Mouse (Mus musculus): ENCODE results near the gene Tesc. TPM values are rescaled to one million over a fixed set of nuclear protein-coding genes. Genes with fewer than 3 reads are reported as not detected.

Tesc gene
- total and polyA plus RNA-seq, 3 experiments, result 0.34 to 0.80 TPM; not detected in 1

- Histone ChIP-seq H3K9me3 (replicated peaks; ENCODE audit: low read length) (peaks cover 20% of the 10 kb centered on the region), H3K36me3 (replicated peaks in 1 of 2; ENCODE audit: control insufficient read depth in 1 of 2, insufficient read depth in 1 of 2, low read length in 1 of 2) (no peaks in the 10 kb centered on the region), H3K27me3 (replicated peaks) (peaks cover 3% of the 10 kb centered on the region), H3K4me2 (ENCODE audit: insufficient read depth, low read depth, poor library complexity, severe bottlenecking) (no peak overlapping the region), H3K27ac (ENCODE audit: insufficient read depth, low read depth) (no peak overlapping the region), H3K4me3 (replicated peaks in 1 of 3; ENCODE audit: low read depth in 2 of 3, low read length in 2 of 3, poor library complexity in 1 of 3) (no peak overlapping the region), H3K9ac (ENCODE audit: insufficient read depth, low read depth) (no peak overlapping the region), H3K79me2 (replicated peaks; ENCODE audit: control insufficient read depth, extremely low read depth, insufficient read depth, poor library complexity, severe bottlenecking) (no peaks in the 10 kb centered on the region), H3K4me1 (ENCODE audit: control insufficient read depth in 1 of 2, insufficient read depth in 2 of 2) (peaks cover 9 to 20% of the 10 kb centered on the region in 2 experiments)
- no peak for DNase-seq (ENCODE audit: extremely low read depth)
- TF ChIP-seq MXI1 (IDR thresholded peaks at IDR 0.05; ENCODE audit: low read depth, low read length) (no peak), ETS1 (conservative IDR thresholded peaks at IDR 0.05; ENCODE audit: low read depth, low read length) (no peak), TBP (conservative IDR thresholded peaks at IDR 0.05; ENCODE audit: low read depth, low read length) (no peak), ZMIZ1 (IDR thresholded peaks at IDR 0.05; ENCODE audit: low read depth, low read length) (no peak), SIN3A (IDR thresholded peaks at IDR 0.05; ENCODE audit: low read length) (no peak), CHD2 (IDR thresholded peaks at IDR 0.05; ENCODE audit: low read length) (no peak), ZKSCAN1 (IDR thresholded peaks at IDR 0.05; ENCODE audit: borderline replicate concordance, low read depth, low read length) (no peak), HCFC1 (IDR thresholded peaks at IDR 0.05; ENCODE audit: low read depth, low read length) (no peak), BHLHE40 (IDR thresholded peaks at IDR 0.05; ENCODE audit: low read depth, low read length) (no peak), NELFE (IDR thresholded peaks at IDR 0.05; ENCODE audit: low read depth, low read length) (no peak), ELF1 (IDR thresholded peaks at IDR 0.05; ENCODE audit: low read depth, low read length) (no peak)
- dilution Hi-C loops (cut with MboI; ENCODE audit: extremely low pct_ligation_motif_present, extremely low pct_unique_long_range_greater_than_20kb, low sequenced_read_pairs), result no loop called here
- in situ Hi-C loops (cut with MboI; ENCODE audit: low pct_ligation_motif_present, low pct_unique_long_range_greater_than_20kb, low sequenced_read_pairs), result no loop called here
Measured at GRCm38 (mm10) chr5:118027101-118027697, 344 bp upstream of the Tesc start.

- H3K79me2 ChIP-seq (replicated peaks; ENCODE audit: control insufficient read depth, extremely low read depth, insufficient read depth, poor library complexity, severe bottlenecking), result no peaks in the 10 kb centered on the region
- peak overlapping the region in 2 of 3 experiments; percentile 52 to 60 for H3K4me3 ChIP-seq (replicated peaks in 1 of 3; ENCODE audit: low read depth in 2 of 3, low read length in 2 of 3, poor library complexity in 1 of 3)
- dilution Hi-C loops (cut with MboI; ENCODE audit: extremely low pct_ligation_motif_present, extremely low pct_unique_long_range_greater_than_20kb, low sequenced_read_pairs), result no loop called here
- no peak for DNase-seq (ENCODE audit: extremely low read depth)
- peaks cover 3% of the 10 kb centered on the region for H3K27me3 ChIP-seq (replicated peaks)
- peaks cover 20% of the 10 kb centered on the region for H3K9me3 ChIP-seq (replicated peaks; ENCODE audit: low read length)
- in situ Hi-C loops (cut with MboI; ENCODE audit: low pct_ligation_motif_present, low pct_unique_long_range_greater_than_20kb, low sequenced_read_pairs), result no loop called here
- no peaks in the 10 kb centered on the region for H3K36me3 ChIP-seq (replicated peaks in 1 of 2; ENCODE audit: control insufficient read depth in 1 of 2, insufficient read depth in 1 of 2, low read length in 1 of 2)
- no peak overlapping the region for H3K27ac ChIP-seq (ENCODE audit: insufficient read depth, low read depth)
- peak overlapping the region; percentile 62 for H3K4me2 ChIP-seq (ENCODE audit: insufficient read depth, low read depth, poor library complexity, severe bottlenecking)
- H3K4me1 ChIP-seq (ENCODE audit: control insufficient read depth in 1 of 2, insufficient read depth in 2 of 2), result peaks cover 9 to 22% of the 10 kb centered on the region in 2 experiments
- no peak overlapping the region for H3K9ac ChIP-seq (ENCODE audit: insufficient read depth, low read depth)
- TF ChIP-seq NRF1 (IDR thresholded peaks at IDR 0.05; ENCODE audit: low read depth, low read length) (no peak), CTCF (conservative IDR thresholded peaks at IDR 0.05 in 1 of 2, IDR thresholded peaks at IDR 0.05 in 1 of 2; ENCODE audit: low read depth in 2 of 2, low read length in 2 of 2) (no peak), SIN3A (IDR thresholded peaks at IDR 0.05; ENCODE audit: low read length) (no peak), ZC3H11A (IDR thresholded peaks at IDR 0.05; ENCODE audit: low read depth, low read length) (no peak), CHD2 (IDR thresholded peaks at IDR 0.05; ENCODE audit: low read length) (no peak)
Measured at GRCm38 (mm10) chr5:118028191-118029034, 870 bp downstream of the Tesc start.

Data from CH12.LX (cell line).